Mouse (Mus musculus) embryonic fibroblast, embryonic 13.5 days (primary cell): ENCODE results near the gene Gm9970. TPM values are rescaled to one million over a fixed set of nuclear protein-coding genes. Genes with fewer than 3 reads are reported as not detected.
A peak's percentile ranks its signal among the peaks of the same experiment; 100 is the strongest.

Experiments used
- H3K27ac ChIP-seq: 2 replicates; pipeline ENCODE4 v1.5.1; 2012; ENCODE audit warnings: low read length, control low read depth, inconsistent platforms; ENCODE audit not compliant: insufficient read depth
- H3K4me1 ChIP-seq: 2 replicates; pipeline ENCODE4 v1.6.1; 2011; ENCODE audit warnings: low read length; ENCODE audit not compliant: control insufficient read depth, insufficient read depth
- H3K4me3 ChIP-seq: 2 replicates; pipeline ENCODE4 v1.5.1; 2011; ENCODE audit warnings: mild to moderate bottlenecking, control low read depth, low read length; ENCODE audit not compliant: insufficient read depth
- CTCF ChIP-seq: IDR thresholded peaks from 2 replicates; pipeline ENCODE4 v1.5.1; 2011; ENCODE audit warnings: mild to moderate bottlenecking, control low read depth, low read length, moderate library complexity, borderline replicate concordance; ENCODE audit not compliant: insufficient read depth
- POLR2A ChIP-seq: IDR thresholded peaks from 2 replicates; pipeline ENCODE4 v1.6.1; 2011; ENCODE audit warnings: low read depth, mild to moderate bottlenecking, control low read depth, low read length, moderate library complexity
- polyA plus RNA-seq: library from polyadenylated mRNA; stranded (reverse); fragments of >200 nt; gene quantifications from 2 replicates; pipeline ENCODE4 v1.2.4, GENCODE M21; 2011; ENCODE audit warnings: low read depth; ENCODE audit not compliant: missing spikeins, insufficient read length

Gene Gm9970
- polyA plus RNA-seq, 1 experiment = not detected

- TF ChIP-seq CTCF = no peak
- TF ChIP-seq POLR2A = 0 out of 2 replicates have a peak, but pooled peaks have one; percentile 13
- Histone ChIP-seq H3K27ac (no peak overlapping the region), H3K4me1 (no peaks in the 10 kb centered on the region), H3K4me3 (no peak overlapping the region)
Observed at GRCm38 (mm10) chr5:31197072-31197471, 44.0 kb downstream of the Gm9970 start.

GRCm38 (mm10) chr5:31196207-31196606 is 44.8 kb downstream of the Gm9970 start:
- Histone ChIP-seq H3K27ac (no peak overlapping the region), H3K4me3 (no peak overlapping the region), H3K4me1 (no peaks in the 10 kb centered on the region)
- TF ChIP-seq POLR2A = no peak
- TF ChIP-seq CTCF = no peak

GRCm38 (mm10) chr5:31195671-31196070 is 45.4 kb downstream of the Gm9970 start:
- H3K4me3 ChIP-seq = no peak overlapping the region
- H3K27ac ChIP-seq = no peak overlapping the region
- TF ChIP-seq CTCF (no peak), POLR2A (no peak)
- H3K4me1 ChIP-seq = no peaks in the 10 kb centered on the region

GRCm38 (mm10) chr5:31194486-31195485 is 46.2 kb downstream of the Gm9970 start:
- H3K27ac ChIP-seq = no peak overlapping the region
- no peaks in the 10 kb centered on the region for H3K4me1 ChIP-seq
- peak overlapping the region; percentile 68; the same call in 1 of the 2 replicates for H3K4me3 ChIP-seq
- TF ChIP-seq CTCF (no peak), POLR2A (no peak)

- Histone ChIP-seq H3K4me1 (no peaks in the 10 kb centered on the region), H3K4me3 (peak overlapping the region; percentile 68), H3K27ac (peak overlapping the region; percentile 49)
- no peak; the same call in 1 of the 2 replicates for TF ChIP-seq POLR2A
- no peak for TF ChIP-seq CTCF
Observed at GRCm38 (mm10) chr5:31193631-31194281, 47.3 kb downstream of the Gm9970 start.

- TF ChIP-seq POLR2A (peak; percentile 89), CTCF (peak; percentile 83)
- Histone ChIP-seq H3K27ac (peak within 1 kb of the TSS; percentile 49), H3K4me3 (peak within 1 kb of the TSS; percentile 68), H3K4me1 (no peaks in the 10 kb centered on the region)
Observed at GRCm38 (mm10) chr5:31192939-31193630, 47.9 kb downstream of the Gm9970 start, which contains the start of the genes Snx17 and Eif2b4. Gene Snx17, plus strand, starts transcription at chr5:31193227. Gene Eif2b4, minus strand, starts transcription at chr5:31193430.

GRCm38 (mm10) chr5:31192045-31192938 is 48.7 kb downstream of the Gm9970 start:
- Histone ChIP-seq H3K4me3 (peak overlapping the region; percentile 61), H3K4me1 (no peaks in the 10 kb centered on the region), H3K27ac (peak overlapping the region; percentile 12; the same call in 1 of the 2 replicates)
- TF ChIP-seq POLR2A (no peak), CTCF (no peak)

Other genes with a start within 250 kb of the Gm9970 start
- 97.2 and 110 TPM in 2 replicates for gene Atraid, start 192.9 kb downstream of the Gm9970 start, polyA plus RNA-seq
- 3.3 and 6.2 TPM in 2 replicates for gene Slc5a6, start 192.3 kb downstream of the Gm9970 start, polyA plus RNA-seq
- gene Cad, start 186.5 kb downstream of the Gm9970 start, polyA plus RNA-seq = 32.6 and 39.5 TPM in 2 replicates
- not detected in 2 replicates for gene Dnajc5g, start 134.9 kb downstream of the Gm9970 start, polyA plus RNA-seq
- gene Slc30a3, start 133.0 kb downstream of the Gm9970 start, polyA plus RNA-seq = not detected in 2 replicates
- not detected in 2 replicates for gene Trim54, start 124.5 kb downstream of the Gm9970 start, polyA plus RNA-seq
- gene Ucn, start 102.4 kb downstream of the Gm9970 start, polyA plus RNA-seq = not detected in 2 replicates
- gene Mpv17, start 87.0 kb downstream of the Gm9970 start, polyA plus RNA-seq = 54.0 and 57.7 TPM in 2 replicates
- gene Gm29609, start 61.3 kb downstream of the Gm9970 start, polyA plus RNA-seq = 2.7 and 3.8 TPM in 2 replicates
- gene Gtf3c2, start 61.1 kb downstream of the Gm9970 start, polyA plus RNA-seq = 51.0 and 69.2 TPM in 2 replicates
- gene Snx17, start 48.0 kb downstream of the Gm9970 start, polyA plus RNA-seq = 91.9 and 113 TPM in 2 replicates
- 19.8 and 21.6 TPM in 2 replicates for gene Eif2b4, start 47.8 kb downstream of the Gm9970 start, polyA plus RNA-seq
- gene Zfp513, start 38.9 kb downstream of the Gm9970 start, polyA plus RNA-seq = 18.6 and 20.3 TPM in 2 replicates
- 131 and 132 TPM in 2 replicates for gene Ppm1g, start 20.5 kb downstream of the Gm9970 start, polyA plus RNA-seq
- 93.5 and 115 TPM in 2 replicates for gene Nrbp1, start 368 bp downstream of the Gm9970 start, polyA plus RNA-seq
- gene Krtcap3, start 10.5 kb upstream of the Gm9970 start, polyA plus RNA-seq = 0.81 and 1.4 TPM in 2 replicates
- 37.4 and 37.6 TPM in 2 replicates for gene Ift172, start 49.9 kb upstream of the Gm9970 start, polyA plus RNA-seq
- 25.2 and 34.0 TPM in 2 replicates for gene Fndc4, start 54.8 kb upstream of the Gm9970 start, polyA plus RNA-seq
- not detected in 2 replicates for gene Gckr, start 56.2 kb upstream of the Gm9970 start, polyA plus RNA-seq
- gene Zfp512, start 211.2 kb upstream of the Gm9970 start, polyA plus RNA-seq = 24.3 and 30.1 TPM in 2 replicates
- 0.26 TPM in 1 of 2 replicates, not detected in the other for gene 4930548H24Rik, start 244.5 kb upstream of the Gm9970 start, polyA plus RNA-seq